In the genomic region with DNA sequence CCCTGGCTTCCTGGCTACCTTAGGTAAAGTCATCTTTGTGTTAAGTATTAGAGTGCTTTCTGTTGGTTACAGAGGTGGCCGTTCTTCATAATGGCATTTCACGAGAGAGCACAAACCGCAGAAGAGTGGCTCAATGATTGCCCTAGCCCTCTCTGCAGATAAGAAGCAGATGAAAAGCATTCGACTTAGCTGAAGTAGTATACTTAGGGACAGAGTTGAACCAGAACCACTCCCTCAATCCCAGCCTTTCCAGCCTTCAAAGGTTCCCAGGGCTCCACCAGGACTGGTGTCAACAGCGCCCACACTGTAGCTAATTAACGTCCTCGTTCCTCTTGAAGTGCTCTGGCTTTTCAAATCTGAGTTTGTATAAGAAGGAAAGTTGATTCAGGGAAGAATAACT, we compare ENCODE assay signal across 11 mouse cellular contexts.
"Had no signal": no experiment of that assay in that cellular context is flagged by ENCODE, and none has a peak within 500 bp of the region (broad histone marks: within the 10 kb centered on the region; RNA-seq: fewer than 3 reads in every experiment).

No protein-coding gene starts in this region.

- H3K27me3 ChIP-seq: liver, embryonic 15.5 days; midbrain, embryonic 13.5 days had no signal

- H3K9ac ChIP-seq: liver, embryonic 15.5 days; midbrain, embryonic 13.5 days had no signal

- H3K9me3 ChIP-seq: liver, embryonic 15.5 days; megakaryocyte, embryonic 14.5 days; midbrain, embryonic 13.5 days had no signal

- H3K36me3 ChIP-seq: liver, embryonic 15.5 days; midbrain, embryonic 13.5 days had no signal

- ATAC-seq: intestine, postnatal 0 days; midbrain, embryonic 13.5 days had no signal

- H3K4me1 ChIP-seq: liver, embryonic 15.5 days had no signal

- H3K27ac ChIP-seq: liver, embryonic 15.5 days; macrophage; midbrain, embryonic 13.5 days had no signal

- H3K4me2 ChIP-seq: liver, embryonic 11.5 days; liver, embryonic 15.5 days; midbrain, embryonic 13.5 days had no signal

- H3K4me3 ChIP-seq: liver, embryonic 15.5 days; megakaryocyte, embryonic 14.5 days; midbrain, embryonic 13.5 days had no signal

- DNase-seq: kidney, adult 8-10 months; kidney, postnatal 36 days; layer of hippocampus, adult 9-11 months; right cerebral cortex, postnatal 14 days; thymus, postnatal 4 days had no signal
